Mouse (Mus musculus): ENCODE data around the gene Smg8.
"Not testable (repeated sequence)": the region's sequence is repeated elsewhere in the genome, so short reads cannot be mapped to it uniquely, and the experiment has no call there.

Gene Smg8

DNA sequence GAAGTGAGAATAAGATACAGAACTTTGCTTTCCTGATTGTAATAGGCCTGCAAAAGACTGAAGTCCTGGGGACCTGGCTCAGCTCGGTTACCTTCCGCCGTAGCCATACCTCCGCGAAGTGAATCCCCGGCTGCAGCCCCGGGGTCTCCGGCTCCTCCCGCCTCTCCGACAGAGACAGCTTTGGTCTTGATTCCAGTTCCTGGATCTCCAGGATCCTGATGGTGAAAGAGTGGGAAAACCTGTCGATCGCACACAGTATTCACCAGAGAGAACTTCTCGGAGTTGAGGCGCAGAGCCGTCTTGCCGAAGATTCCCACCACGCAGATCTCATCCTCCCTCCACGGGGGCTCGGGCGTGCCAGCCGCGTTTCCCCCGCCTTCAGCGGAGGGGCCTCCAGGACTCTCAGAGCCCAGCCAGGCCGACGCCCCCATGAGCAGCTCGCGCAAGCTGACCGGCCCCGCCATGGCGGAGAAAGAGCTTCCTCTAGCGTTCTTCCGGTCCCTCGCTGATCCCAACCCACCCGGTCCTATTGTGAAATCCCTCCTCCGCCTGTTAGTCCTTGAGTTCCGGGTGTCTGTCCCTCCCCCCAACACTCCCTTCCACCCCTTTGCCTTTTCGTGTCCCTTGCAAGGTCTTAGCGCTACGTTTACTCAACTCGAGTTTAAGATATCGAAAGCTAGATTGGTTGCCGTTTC lies at the start of gene Smg8:
Gene Smg8, minus strand, starts transcription at position 485 of the 695 bp plus-strand sequence.
- peak; percentile 81 for DNase-seq

DNA sequence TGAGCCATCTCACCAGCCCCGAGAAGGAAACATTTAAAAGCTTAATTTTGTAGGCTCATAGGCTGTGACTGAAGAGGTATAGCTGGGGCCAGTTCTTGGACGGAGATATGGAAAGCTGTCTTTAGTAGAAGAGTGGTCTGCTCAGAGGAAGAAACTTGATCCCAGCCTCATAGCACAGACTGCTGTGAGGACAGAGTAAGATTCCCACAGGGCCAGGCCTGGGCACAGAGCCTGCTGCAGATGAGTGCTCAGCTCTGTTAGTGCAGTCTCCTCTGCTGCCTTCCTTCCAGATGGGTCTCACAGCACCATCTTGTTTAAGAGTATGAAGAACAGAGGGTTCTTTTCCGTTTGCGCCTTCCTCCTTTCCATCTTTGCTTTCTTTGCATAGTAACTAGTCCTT lies 49.7 kb upstream of the Smg8 start:
- no peak for DNase-seq

DNA sequence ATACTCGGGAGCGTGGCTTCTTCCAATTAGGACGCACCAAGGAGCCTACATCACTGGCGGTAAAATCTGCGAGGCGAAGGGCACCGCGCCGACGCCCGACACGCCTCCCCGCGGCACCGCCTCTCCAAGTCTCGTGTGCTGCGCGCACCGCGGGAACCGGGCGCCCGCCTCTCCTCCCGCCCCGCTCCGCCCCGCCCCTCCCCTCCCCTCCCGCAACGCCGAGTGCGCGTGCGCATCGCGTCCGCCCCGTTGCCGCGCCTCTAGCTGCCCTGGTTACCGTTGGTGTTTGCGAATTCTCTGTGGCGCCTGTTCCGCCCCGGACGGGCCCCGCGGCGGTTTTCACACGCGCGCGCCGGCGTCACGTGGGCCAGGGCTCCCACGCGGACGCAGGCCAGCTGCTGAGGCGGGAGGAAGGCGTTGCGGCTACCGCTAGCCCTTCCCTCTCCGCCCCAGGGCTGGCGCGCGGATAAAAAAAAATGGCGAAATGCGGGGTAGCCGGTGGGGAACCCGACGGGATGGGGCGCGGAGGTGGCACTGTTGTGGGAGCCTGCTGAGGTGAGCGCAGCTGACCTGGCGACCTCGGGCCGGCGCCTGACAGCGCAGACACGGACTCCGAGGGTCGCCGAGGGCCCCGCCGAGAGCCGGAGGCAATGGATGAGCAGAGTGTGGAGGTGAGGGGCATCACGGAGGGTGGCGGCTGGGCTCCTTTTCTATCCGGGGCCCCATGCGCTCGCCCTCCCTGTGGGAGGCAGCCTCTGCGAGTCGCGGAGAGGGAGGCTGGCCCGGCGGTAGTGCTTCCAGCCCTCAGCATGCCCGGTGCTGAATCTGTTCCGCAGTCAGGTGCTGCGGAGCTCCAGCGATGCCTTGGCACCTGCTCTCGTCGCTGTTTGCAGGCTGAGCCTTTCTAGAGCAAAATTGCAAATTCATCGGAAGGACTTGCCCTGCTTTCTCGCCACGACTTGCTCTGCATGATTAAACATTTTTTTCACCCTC lies 40.5 kb upstream of the Smg8 start, which contains the start of gene Trim37:
Gene Trim37, plus strand, starts transcription at position 254 of the 993 bp plus-strand sequence.
- peak; percentile 88 for DNase-seq

DNA sequence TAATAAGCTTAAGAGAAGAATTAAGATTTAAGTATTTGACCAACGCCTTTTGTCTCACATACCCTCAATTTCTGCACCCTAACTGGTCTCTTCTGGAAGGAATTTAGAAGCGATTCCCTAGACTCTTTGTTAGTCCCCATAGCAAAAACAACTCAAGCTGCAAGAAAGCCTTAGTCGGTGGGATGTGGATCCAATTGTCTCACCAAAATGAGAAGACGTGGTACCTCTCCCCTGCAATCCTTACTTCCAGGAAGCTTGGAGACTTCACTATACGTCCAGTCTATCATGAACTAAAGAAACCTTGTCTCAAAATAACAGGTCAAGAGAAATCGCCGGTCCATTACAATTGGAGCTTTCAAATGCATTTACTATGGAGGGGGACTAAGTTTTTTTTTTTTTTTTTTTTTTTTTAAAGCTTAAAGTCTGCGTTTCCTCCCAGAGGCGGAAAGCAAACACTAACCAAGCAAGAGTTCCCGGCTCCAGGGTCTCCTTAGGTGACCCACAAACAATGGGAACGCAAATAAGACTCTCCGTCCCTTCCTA lies 39.8 kb upstream of the Smg8 start:
- no peak for DNase-seq

DNA sequence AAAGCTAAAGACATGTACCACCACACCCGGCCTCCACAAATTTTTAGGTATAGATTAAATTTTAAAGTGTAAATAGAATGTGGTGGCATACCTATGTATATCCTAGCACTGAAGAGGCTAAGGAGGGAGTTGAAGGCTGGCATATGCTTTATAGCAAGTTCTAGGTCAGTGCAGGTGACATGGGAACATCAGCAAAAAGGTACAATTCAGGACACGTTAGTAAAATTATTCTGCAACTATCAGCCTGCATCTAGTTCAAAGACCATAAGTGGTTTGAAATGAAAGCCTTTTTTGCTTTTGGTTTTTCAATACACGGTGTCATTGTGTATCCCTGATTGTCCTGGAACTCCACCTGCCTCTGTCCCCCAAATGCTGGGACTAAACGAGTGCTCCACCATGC lies 39.0 kb upstream of the Smg8 start:
- DNase-seq: no peak

DNA sequence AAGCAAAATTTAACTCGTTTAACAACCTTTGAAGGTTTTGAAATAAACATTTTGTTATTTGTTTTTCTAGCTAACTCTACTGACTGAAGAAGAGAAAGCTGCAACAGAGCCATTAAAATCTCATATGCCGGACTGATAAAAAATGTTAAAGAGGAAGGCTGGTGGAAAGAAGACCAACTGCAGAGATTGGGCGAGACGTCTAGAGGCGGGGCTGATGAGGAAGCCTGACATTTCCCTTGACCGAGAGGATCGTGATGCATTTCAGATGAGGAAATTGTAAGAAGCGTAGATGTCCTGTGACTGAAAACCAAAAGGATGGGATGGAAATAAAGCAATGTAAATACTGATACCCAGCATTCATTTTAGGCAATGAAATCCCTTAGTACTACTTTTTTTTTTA lies 35.3 kb upstream of the Smg8 start:
- DNase-seq: no peak

DNA sequence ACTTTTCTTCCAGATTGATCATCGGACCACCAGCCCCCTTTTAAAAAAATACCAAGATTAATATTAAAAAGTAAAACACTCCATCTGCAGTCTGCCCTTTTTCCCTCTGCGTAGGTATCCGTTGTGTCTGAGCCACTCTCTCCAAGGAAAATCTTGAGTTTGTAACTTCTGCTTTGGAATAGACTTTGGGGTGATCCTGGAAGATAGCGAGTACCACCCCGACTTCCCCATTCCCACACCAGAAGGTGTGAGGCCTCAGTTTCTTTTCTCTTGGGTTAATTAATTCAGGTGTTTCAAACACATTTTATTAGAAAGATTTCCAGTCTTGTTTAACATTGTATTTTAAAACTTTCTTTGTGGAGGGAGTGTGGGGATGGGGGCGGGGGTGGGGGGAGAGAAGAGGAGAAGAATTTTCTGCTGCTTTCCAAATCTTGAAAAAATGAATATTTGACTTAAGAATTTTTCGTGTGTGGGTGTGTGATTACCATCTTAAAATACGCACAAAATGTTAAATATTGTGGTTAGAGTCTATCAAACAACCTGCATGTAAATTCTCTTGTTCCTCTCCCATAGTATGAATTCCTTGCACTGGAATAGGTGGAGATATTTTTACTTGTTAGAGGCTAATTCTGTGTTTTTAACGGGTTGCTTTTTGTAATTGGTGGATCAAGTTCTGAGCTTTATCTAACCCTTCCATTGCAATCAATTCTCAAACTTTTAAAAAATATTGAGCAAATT lies 23.8 kb upstream of the Smg8 start:
- DNase-seq: no peak

DNA sequence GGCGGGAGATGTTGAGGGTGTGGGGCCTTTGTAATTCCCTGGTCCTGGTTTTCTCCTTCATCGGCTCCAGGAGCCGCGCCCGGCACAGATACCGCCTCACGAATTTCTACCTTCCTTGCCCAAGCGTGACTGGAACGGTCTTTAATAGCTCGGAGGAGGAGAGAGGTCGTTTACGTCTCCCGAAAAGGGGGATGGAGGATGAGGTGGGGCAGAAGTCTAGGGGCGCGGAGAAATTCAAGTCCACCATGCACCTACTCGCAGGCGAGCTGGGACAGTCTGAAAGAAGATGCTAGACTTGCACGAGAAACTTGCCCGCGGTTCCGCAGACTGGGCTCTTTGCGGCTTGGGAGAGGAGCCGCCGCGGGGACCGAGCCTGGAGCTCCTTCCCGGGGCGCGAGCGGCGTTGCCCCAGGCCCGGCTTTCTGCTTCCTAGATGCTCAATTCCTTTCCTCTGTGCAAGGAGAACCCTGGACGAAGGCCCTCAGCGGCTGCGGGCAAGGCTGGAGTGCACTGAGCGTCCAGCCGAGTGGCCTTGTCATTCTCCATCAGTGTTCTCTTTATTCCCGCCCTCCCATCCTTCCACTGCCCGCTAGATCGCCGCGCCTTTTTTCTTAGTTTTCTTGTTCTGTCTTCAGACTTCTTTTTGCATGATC lies 23.1 kb upstream of the Smg8 start:
- no peak for DNase-seq

DNA sequence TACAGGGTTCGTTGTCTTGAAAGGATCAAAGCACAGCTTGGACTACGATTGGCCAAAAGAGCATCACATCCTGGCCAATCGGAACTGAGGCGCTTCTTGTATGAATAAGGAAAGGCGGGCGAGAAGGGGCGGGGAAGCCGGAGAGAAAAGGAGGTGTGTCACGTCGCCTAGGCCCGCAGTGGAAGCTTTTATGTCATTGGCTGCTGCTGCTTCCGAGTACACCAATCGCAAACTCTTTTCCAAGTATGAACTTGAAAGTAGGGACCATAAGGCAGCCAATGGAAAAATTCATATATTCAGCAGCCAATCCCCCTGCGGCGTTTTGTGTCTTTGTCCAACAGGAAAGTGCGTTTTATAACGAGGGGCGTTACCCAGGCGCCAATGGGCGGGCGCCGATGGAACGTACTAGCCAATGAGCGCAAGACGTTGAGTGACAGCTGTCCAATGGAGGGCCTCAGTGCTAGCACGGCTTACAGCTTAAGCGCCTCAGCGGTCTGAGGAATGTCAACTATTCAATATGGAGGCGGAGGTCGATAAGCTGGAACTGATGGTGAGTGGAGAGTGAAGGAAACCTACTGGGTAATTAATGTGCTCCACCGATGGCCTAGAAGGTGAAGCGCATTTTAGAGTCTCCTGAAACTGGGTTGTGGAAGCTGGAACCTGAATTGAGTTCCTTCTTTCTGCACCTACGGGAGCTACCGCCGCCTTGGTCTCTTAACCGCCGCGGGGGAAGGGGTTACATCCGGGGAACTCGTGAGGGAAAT lies 22.4 kb upstream of the Smg8 start, which contains the start of gene Ska2:
Gene Ska2, plus strand, starts transcription at position 480 of the 764 bp plus-strand sequence.
- peak; percentile 97 for DNase-seq

DNA sequence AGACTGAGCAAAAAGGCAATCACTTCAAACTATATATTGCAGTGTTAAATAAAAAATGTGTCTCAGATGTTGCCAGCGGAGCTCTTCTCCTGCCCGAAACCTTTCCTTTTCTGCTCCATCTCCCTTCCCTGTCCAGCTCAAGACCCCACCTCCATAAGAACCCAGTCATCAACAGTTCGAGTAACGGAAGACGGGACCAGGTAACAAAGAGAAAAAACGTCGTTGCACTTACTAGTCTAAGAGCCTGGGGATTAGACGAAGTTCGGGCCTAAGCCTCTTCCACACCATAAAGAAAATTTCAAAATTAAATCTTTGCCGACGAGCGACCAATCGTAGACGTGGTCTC lies 21.8 kb upstream of the Smg8 start, which contains the start of gene Prr11:
Gene Prr11, minus strand, starts transcription at position 300 of the 346 bp plus-strand sequence.
- DNase-seq: no peak

DNA sequence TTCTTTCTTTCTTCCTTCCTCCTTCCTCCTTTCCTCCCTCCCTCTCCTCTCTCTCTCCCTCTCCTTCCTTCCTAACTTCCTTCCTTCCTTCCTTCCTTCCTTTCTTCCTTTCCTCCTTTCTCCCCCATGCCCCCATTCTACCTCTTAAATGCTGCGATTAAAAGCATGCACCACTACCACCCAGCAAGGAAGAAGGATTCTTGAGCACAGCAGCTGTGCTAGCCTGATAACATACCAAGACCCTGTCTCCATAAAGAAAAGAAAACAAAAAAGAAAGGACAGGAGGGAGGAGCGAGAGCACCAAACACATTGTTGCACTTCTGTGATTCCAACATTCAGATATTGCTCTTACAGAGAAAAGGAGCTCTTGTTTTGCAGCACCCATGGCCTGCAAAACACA lies 568 bp upstream of the Smg8 start:
- DNase-seq: no peak

DNA sequence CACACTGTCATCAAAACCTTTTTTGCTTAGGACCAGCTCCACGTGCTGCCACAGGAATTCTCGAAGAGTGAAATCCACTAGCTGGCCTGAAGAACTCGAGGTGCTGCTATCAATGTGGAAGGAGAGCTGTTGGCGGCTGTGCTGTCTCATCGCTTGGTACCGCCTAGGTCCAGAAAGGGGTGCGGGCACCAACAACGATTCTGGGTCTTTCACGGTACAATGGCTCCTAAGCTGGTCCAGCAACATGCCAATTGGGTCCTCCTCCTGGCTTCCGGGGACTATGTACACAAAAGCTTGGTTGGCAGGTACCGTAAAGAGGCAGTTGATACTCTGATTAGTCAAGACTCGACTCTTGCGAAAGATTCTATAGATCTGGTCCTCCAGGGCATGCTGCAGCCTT lies 1.1 kb downstream of the Smg8 start:
- DNase-seq: no peak

DNA sequence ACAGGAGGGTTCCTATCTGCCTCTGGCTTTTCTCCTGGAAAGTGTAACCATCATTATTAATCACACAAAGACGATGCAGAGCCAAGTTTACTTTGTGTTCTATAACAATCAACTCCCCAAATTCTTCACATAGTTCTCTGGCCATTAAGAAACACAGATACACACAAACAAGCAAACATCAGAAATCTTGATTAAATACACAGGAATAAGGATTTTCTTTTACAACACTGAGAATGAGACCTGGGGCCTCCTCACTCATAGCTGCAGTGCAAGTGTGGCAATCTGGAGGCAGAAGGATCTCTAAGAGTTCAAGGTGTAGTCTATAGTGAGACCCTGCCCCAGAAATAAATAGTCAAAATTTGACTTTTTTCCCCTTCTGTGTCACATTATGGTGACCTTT lies 2.9 kb downstream of the Smg8 start:
- no peak for DNase-seq

DNA sequence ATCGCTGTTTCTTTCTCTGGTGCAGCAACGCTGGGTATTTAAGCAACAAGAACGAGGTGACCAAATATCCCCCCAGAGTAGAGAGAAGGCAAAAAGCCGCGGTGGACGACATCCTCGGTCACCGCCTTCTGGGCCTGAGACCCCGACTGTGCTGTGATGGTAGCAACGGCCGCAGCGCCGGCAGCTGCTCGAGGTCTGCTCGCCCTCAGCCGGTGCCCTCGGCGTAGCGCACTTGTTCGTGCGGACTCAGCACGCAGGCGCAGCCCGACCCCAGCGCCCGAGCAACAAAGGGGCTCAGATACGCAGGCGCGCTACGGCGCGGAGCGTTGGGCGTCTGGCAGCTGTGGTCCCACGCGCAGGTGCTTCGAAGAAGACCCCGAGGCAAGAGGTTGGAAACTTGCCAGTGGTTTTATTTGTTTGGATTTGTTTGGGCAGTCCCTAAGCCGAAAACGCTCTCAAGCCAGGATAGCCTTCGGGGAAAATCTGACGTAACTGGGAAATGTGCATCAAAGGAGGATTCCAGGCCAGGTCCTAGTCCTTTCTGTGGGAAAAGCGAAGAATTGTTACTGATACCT lies 12.6 kb downstream of the Smg8 start, which contains the start of gene Gdpd1:
Gene Gdpd1, minus strand, starts transcription at position 197 of the 575 bp plus-strand sequence.
- DNase-seq: peak; percentile 81

DNA sequence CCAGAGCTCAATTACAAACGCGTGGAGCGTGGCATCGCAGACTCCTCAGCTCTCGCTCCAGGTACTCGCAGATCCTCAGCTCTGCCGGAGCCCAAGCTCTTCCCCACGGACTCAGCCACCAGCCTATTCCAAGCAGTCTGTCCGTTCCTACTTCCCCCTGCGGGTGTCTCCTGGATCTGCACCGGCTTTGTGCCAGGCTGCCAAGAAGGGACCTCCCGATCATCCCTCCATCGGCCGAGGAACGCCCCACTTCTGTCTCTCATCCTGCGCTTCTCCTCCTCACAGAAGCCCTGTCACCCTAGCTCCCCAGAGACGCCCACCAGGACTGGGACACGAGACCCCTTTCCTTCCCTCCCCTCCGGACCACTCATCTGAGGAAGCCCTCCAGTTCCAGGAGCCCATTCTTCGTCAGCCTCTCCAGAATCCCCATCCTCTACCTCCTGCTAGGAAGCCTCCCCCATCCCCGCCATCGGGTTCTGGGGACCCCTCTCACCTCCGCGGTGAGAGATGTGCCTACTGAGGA lies 13.2 kb downstream of the Smg8 start:
- DNase-seq: peak; percentile 67

DNA sequence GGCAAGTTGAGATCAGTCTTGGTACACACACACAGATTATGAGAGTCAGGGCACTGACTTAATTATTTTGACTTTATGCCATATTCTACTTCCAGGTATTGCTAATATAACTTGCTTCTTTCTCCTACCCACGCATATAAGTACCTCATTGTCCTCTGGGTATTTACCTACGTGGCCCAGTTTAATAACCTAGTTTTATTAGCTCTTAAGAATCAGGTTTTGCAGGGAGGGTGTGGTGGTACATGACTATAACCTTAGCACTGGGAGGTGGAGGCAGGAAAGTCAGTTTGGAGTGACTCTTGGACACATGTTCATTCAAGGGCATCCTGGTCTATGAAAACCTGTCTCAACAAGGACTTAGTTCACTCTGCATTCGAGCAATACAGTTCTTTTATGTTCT lies 24.5 kb downstream of the Smg8 start:
- DNase-seq: no peak

DNA sequence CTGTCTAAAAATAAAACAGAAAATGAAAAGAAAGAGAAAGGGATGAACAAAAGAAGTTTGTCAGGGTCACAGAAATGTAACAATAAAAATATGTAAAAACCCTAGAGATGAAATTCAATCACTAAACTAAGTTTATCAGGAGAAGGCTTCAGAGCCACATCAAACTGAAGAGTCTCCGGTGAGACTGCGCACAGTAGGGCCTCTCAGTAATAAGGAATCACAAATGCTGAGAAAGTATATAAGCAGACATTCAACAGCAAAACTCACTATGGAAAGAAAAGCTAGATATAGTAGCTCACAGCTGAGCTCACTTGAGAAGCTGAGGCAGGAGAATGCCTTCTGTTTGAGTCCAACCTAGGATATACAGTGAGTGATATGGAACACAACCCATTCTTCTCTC lies 26.2 kb downstream of the Smg8 start:
- no peak for DNase-seq

DNA sequence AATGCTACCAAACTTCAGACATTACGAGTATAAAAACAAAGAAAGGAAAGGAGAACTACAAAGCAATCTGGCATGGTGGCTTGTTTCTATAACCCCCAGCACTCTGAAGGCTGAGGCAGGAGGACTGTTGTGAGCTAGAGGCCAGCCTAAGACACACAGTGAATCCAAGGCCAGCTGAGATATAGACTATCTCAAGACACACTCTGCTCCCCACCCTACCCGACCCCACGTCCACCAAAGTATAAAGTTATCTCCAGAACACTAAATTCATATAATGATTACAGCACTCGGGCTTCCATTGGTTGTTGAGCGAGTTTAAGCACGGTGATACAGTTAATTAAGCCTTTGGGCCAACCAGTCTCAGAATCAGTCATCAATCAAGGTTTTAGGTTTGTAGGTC lies 30.3 kb downstream of the Smg8 start:
- DNase-seq: no peak

DNA sequence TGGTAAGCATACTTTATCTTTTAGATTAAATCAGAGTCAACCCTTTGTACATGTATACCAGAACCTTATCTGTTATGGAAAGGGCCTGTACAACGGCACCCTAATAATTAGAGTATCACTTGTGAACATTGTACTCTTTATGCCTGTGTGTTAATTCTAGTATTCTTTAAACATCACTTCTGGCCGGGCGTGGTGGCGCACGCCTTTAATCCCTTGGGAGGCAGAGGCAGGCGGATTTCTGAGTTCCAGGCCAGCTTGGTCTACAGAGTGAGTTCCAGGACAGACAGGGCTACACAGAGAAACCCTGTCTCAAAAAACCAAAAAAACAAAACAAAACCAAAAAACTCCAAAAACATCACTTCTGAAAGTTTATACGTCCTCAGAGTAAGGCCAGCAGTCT lies 37.7 kb downstream of the Smg8 start:
- DNase-seq: not testable (repeated sequence)

DNA sequence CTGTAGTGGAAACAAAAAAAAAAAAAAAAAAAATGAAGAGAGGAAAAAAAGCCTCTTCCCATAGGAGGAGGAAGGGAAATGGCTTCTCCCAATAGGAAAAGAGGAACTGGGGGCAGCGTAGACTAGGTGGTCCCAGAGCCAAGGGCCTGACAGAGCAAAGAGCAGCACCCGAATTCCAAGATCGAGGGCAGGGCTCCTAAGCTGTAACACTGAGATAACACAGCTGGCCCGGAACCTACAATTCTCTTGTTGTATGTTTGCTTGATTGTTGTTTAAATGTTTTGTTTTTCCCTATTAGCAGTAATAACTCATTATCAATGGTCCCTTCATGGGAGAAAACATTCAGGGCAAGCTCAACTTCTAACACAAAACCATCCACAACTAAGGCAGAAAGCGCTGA lies 39.6 kb downstream of the Smg8 start:
- DNase-seq: no peak

DNA sequence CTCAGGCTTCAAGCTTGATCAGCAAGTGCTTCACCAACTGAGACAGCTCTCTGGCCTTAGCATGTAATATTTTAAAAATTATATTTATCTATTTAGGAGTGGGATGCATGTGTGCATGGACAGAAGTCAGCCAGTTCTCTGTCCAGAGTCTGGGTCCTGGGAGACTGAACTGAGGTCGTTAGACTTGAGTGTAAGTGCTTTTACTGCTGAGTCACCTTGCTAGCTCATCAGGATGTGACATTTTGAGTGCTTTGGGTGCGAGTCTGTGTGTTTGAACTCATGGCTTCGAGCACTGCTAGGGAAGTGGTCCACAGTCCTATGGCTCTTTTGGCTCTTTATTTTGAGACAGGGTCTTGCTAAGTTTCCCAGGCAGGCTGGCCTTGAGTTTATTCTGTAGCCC lies 43.5 kb downstream of the Smg8 start:
- DNase-seq: no peak
